Mouse (Mus musculus) forebrain, postnatal 0 days (tissue): ENCODE measurements around the gene Idh2. TPM values are rescaled to one million over a fixed set of nuclear protein-coding genes. Genes with fewer than 3 reads are reported as not detected.

Experiments used
- ATAC-seq: fragments of 200-750 bp; cut with Nextera tagmentation; 2 replicates; pipeline ENCODE4 v1.8.0; 2017; ENCODE audit warnings: mild to moderate bottlenecking, moderate library complexity
- DNase-seq: peaks from one replicate; pipeline ENCODE4 v3.0.0-alpha.2; 2015
- H3K27ac ChIP-seq: fragments of 300-500 bp; sonication (generic); 2 replicates; pipeline ENCODE4 v1.5.1; 2014; ENCODE audit warnings: low read depth, mild to moderate bottlenecking, antibody characterized with exemption, low read length, moderate library complexity, mixed read lengths
- H3K27me3 ChIP-seq: fragments of 300-500 bp; sonication (generic); 2 replicates; pipeline ENCODE4 v1.6.1; 2014; ENCODE audit warnings: mild to moderate bottlenecking, low read length, mixed read lengths; ENCODE audit not compliant: insufficient read depth
- H3K36me3 ChIP-seq: fragments of 300-500 bp; sonication (generic); 2 replicates; pipeline ENCODE4 v1.6.1; 2014; ENCODE audit warnings: mild to moderate bottlenecking, moderate library complexity; ENCODE audit not compliant: insufficient read depth
- H3K4me1 ChIP-seq: fragments of 300-500 bp; sonication (generic); 2 replicates; pipeline ENCODE4 v1.6.1; 2014; ENCODE audit warnings: antibody characterized with exemption; ENCODE audit not compliant: insufficient read depth
- H3K4me2 ChIP-seq: fragments of 300-500 bp; sonication (generic); 2 replicates; pipeline ENCODE4 v1.6.1; 2014; ENCODE audit warnings: low read depth, mild to moderate bottlenecking, moderate library complexity
- H3K4me3 ChIP-seq: fragments of 300-500 bp; sonication (generic); 2 replicates; pipeline ENCODE4 v1.5.1; 2014; ENCODE audit warnings: low read depth, low read length, mixed read lengths
- H3K9ac ChIP-seq: fragments of 300-500 bp; sonication (generic); 2 replicates; pipeline ENCODE4 v1.6.1; 2014; ENCODE audit warnings: mild to moderate bottlenecking
- H3K9me3 ChIP-seq: fragments of 300-500 bp; sonication (generic); 2 replicates; pipeline ENCODE4 v1.6.1; 2016; ENCODE audit warnings: low read length
- CTCF ChIP-seq: sonication (generic); IDR thresholded peaks from 2 replicates; pipeline ENCODE4 v1.5.1; 2016; ENCODE audit warnings: antibody characterized with exemption, control low read depth, low read depth
- WGBS: fragments of 180-500 bp; shearing (Covaris S2); extraction: QIAGEN DNeasy Blood & Tissue Kit; methylation state at CpG from one replicate; pipeline ENCODE4 v1.1.7; 2014; 5-methylcytosine and 5-hydroxymethylcytosine counted together
- polyA plus RNA-seq: library from polyadenylated mRNA; unstranded; fragments of >200 nt; fragmentation: Nextera tagmentation; extraction: Ambion mirVana; gene quantifications from 2 replicates; pipeline ENCODE4 v1.2.1, GENCODE M21; 2015
- total RNA-seq: library from RNA; depleted of rRNA; stranded (reverse); fragments of >200 nt; gene quantifications from 2 replicates; pipeline ENCODE4 v1.2.3, GENCODE M21; 2014; rRNA removed

Idh2 gene
- total RNA-seq: 143 and 145 TPM in 2 replicates
- 110 and 128 TPM in 2 replicates for polyA plus RNA-seq

GRCm38 (mm10) chr7:80115224-80115590 lies at the start of gene Idh2:
Gene Idh2, minus strand, starts transcription at chr7:80115392.
- Histone ChIP-seq H3K9ac (peak within 1 kb of the TSS; percentile 97), H3K9me3 (no peaks in the 10 kb centered on the region), H3K36me3 (no peaks in the 10 kb centered on the region), H3K4me2 (peak within 1 kb of the TSS; percentile 83), H3K4me3 (peak within 1 kb of the TSS; percentile 81), H3K27ac (peak within 1 kb of the TSS; percentile 98), H3K4me1 (peaks cover 3% of the 10 kb centered on the region; the same call in 1 of the 2 replicates), H3K27me3 (no peaks in the 10 kb centered on the region)
- peak; percentile 93 for DNase-seq
- WGBS: 2% methylated on average over 27 of the region's 29 CpGs
- TF ChIP-seq CTCF: no peak
- peak; percentile 96 for ATAC-seq

- Histone ChIP-seq H3K27ac (no peak overlapping the region), H3K9me3 (no peaks in the 10 kb centered on the region), H3K4me3 (no peak overlapping the region), H3K36me3 (no peaks in the 10 kb centered on the region), H3K4me2 (no peak overlapping the region), H3K9ac (no peak overlapping the region), H3K4me1 (no peaks in the 10 kb centered on the region), H3K27me3 (no peaks in the 10 kb centered on the region)
- no peak for TF ChIP-seq CTCF
- WGBS: 73% methylated on average over 8 of the region's 8 CpGs
- no peak for DNase-seq
- ATAC-seq: no peak
Measured at GRCm38 (mm10) chr7:80160945-80161306, 45.7 kb upstream of the Idh2 start.

- Histone ChIP-seq H3K4me1 (no peaks in the 10 kb centered on the region), H3K36me3 (no peaks in the 10 kb centered on the region), H3K4me2 (no peak overlapping the region), H3K27ac (no peak overlapping the region), H3K9ac (no peak overlapping the region), H3K9me3 (no peaks in the 10 kb centered on the region), H3K27me3 (no peaks in the 10 kb centered on the region), H3K4me3 (no peak overlapping the region)
- TF ChIP-seq CTCF: no peak
- WGBS: 51% methylated on average over 7 of the region's 7 CpGs
- DNase-seq (no peak), ATAC-seq (no peak)
Measured at GRCm38 (mm10) chr7:80160293-80160944, 45.2 kb upstream of the Idh2 start.

- Histone ChIP-seq H3K36me3 (no peaks in the 10 kb centered on the region), H3K9me3 (no peaks in the 10 kb centered on the region), H3K4me1 (no peaks in the 10 kb centered on the region), H3K9ac (no peak overlapping the region), H3K4me2 (no peak overlapping the region), H3K27me3 (no peaks in the 10 kb centered on the region), H3K27ac (no peak overlapping the region), H3K4me3 (no peak overlapping the region)
- TF ChIP-seq CTCF: no peak
- no peak for ATAC-seq
- DNase-seq: no peak
- 91% methylated on average over 8 of the region's 8 CpGs for WGBS
Measured at GRCm38 (mm10) chr7:80158496-80159268, 43.5 kb upstream of the Idh2 start.

GRCm38 (mm10) chr7:80156711-80157227 lies 41.6 kb upstream of the Idh2 start:
- Histone ChIP-seq H3K9me3 (no peaks in the 10 kb centered on the region), H3K4me1 (no peaks in the 10 kb centered on the region), H3K27ac (no peak overlapping the region), H3K4me2 (no peak overlapping the region), H3K36me3 (no peaks in the 10 kb centered on the region), H3K4me3 (no peak overlapping the region), H3K9ac (no peak overlapping the region), H3K27me3 (no peaks in the 10 kb centered on the region)
- WGBS: 42% methylated on average over 13 of the region's 13 CpGs
- DNase-seq (peak; percentile 29), ATAC-seq (no peak)
- TF ChIP-seq CTCF: peak; percentile 57

GRCm38 (mm10) chr7:80154689-80155088 lies 39.5 kb upstream of the Idh2 start:
- Histone ChIP-seq H3K27ac (no peak overlapping the region), H3K9me3 (no peaks in the 10 kb centered on the region), H3K4me1 (no peaks in the 10 kb centered on the region), H3K4me3 (no peak overlapping the region), H3K4me2 (no peak overlapping the region), H3K27me3 (no peaks in the 10 kb centered on the region), H3K9ac (no peak overlapping the region), H3K36me3 (no peaks in the 10 kb centered on the region)
- no peak for TF ChIP-seq CTCF
- DNase-seq (no peak), ATAC-seq (no peak)
- 70% methylated on average over 3 of the region's 3 CpGs for WGBS

GRCm38 (mm10) chr7:80152756-80153155 lies 37.6 kb upstream of the Idh2 start:
- H3K27me3 ChIP-seq: no peaks in the 10 kb centered on the region
- no peak overlapping the region for H3K9ac ChIP-seq
- H3K9me3 ChIP-seq: no peaks in the 10 kb centered on the region
- H3K4me2 ChIP-seq: no peak overlapping the region
- H3K27ac ChIP-seq: no peak overlapping the region
- ATAC-seq: no peak
- no peak overlapping the region for H3K4me3 ChIP-seq
- TF ChIP-seq CTCF: no peak
- no peak for DNase-seq
- 90% methylated on average over 8 of the region's 8 CpGs for WGBS
- no peaks in the 10 kb centered on the region for H3K4me1 ChIP-seq
- H3K36me3 ChIP-seq: no peaks in the 10 kb centered on the region
